Mouse (Mus musculus) midbrain, embryonic 10.5 days (tissue): ENCODE measurements at regions not wholly inside any gene's neighbourhood (a gene's known extent, or its start where the extent isn't known, plus 50 kb on each side); places are given as distances from the start of the nearest gene placed in this dataset.

Source experiments
- DNase-seq: peaks from one replicate; pipeline ENCODE4 v3.0.0-alpha.2; 2017; ENCODE audit warnings: low spot score
- H3K27ac ChIP-seq: fragments of 300-500 bp; sonication (generic); replicated peaks from 2 replicates; pipeline ENCODE4 v1.5.1; 2016; ENCODE audit warnings: mild to moderate bottlenecking
- H3K27me3 ChIP-seq: fragments of 300-500 bp; sonication (generic); 2 replicates; pipeline ENCODE4 v1.6.1; 2016; ENCODE audit warnings: low read depth, mild to moderate bottlenecking; ENCODE audit not compliant: poor library complexity, severe bottlenecking
- H3K36me3 ChIP-seq: fragments of 300-500 bp; sonication (generic); 2 replicates; pipeline ENCODE4 v1.6.1; 2016; ENCODE audit warnings: mild to moderate bottlenecking, moderate library complexity
- H3K4me1 ChIP-seq: fragments of 300-500 bp; sonication (generic); 2 replicates; pipeline ENCODE4 v1.6.1; 2016
- H3K4me3 ChIP-seq: fragments of 300-500 bp; sonication (generic); 2 replicates; pipeline ENCODE4 v1.5.1; 2016; ENCODE audit warnings: mild to moderate bottlenecking, moderate library complexity
- H3K9me3 ChIP-seq: fragments of 300-500 bp; sonication (generic); replicated peaks from 2 replicates; pipeline ENCODE4 v1.6.1; 2016; ENCODE audit warnings: mild to moderate bottlenecking
- WGBS: fragments of 180-500 bp; shearing (Covaris S2); methylation state at CpG from one replicate; pipeline ENCODE4 v1.1.7; 2016; 5-methylcytosine and 5-hydroxymethylcytosine counted together

GRCm38 (mm10) chr8:12078679-12079566 is 199.7 kb upstream of the A230072I06Rik start:
- no peak for DNase-seq
- Histone ChIP-seq H3K4me1 (no peaks in the 10 kb centered on the region), H3K27me3 (peaks cover 12% of the 10 kb centered on the region), H3K27ac (no peak overlapping the region), H3K36me3 (no peaks in the 10 kb centered on the region), H3K4me3 (no peak overlapping the region), H3K9me3 (no peaks in the 10 kb centered on the region)
- 86% methylated on average over 14 of the region's 14 CpGs for WGBS

- WGBS, result 97% methylated on average over 5 of the region's 5 CpGs
Observed at GRCm38 (mm10) chr8:12081536-12081935, 197.1 kb upstream of the A230072I06Rik start.

DNA sequence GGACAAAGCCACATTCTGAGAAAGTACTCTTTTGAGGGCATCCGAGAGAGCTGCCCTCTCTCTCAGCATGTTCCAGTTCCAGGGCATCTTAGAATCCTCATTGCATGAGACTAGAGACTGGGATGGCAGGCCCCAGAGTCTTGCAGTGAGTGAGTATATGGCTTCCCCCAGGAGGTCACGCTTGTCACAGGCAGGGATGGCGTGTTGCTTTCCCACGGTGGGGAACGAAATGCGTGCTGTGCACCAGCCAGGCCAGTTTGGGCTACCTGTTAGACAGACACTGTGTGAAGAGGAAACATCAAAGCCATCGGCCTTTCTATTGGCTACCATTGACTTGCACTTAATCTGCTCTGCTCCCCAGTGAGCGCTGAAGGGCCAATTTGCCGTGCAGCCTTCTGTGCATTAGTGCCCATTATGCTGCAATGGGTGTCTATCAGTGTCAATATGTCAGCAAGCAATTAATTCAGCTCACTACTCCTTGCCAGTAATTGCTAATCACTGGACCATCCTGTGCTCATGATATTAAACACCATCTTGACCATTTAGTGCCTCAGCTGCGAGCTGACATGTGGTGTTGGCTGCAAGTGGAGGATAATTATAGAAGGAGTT is 191.3 kb upstream of the A230072I06Rik start:
- H3K27me3 ChIP-seq, result peaks cover 13% of the 10 kb centered on the region; the same call in 1 of the 2 replicates
- no peaks in the 10 kb centered on the region for H3K9me3 ChIP-seq
- WGBS, result 71% methylated on average over 10 of the region's 10 CpGs
- peaks cover 5% of the 10 kb centered on the region for H3K4me1 ChIP-seq
- DNase-seq, result no peak
- no peak overlapping the region for H3K4me3 ChIP-seq
- no peaks in the 10 kb centered on the region for H3K36me3 ChIP-seq
- H3K27ac ChIP-seq, result no peak overlapping the region

More at GRCm38 (mm10) chr8:12081536-12081935, 197.1 kb upstream of the A230072I06Rik start:
- DNase-seq, result no peak
- Histone ChIP-seq H3K4me1 (no peaks in the 10 kb centered on the region), H3K27ac (no peak overlapping the region), H3K4me3 (no peak overlapping the region), H3K27me3 (peaks cover 15% of the 10 kb centered on the region; the same call in 1 of the 2 replicates), H3K36me3 (no peaks in the 10 kb centered on the region), H3K9me3 (no peaks in the 10 kb centered on the region)

- no peaks in the 10 kb centered on the region for H3K9me3 ChIP-seq
- no peak overlapping the region for H3K27ac ChIP-seq
- no peak overlapping the region for H3K4me3 ChIP-seq
- peaks cover 29% of the 10 kb centered on the region for H3K4me1 ChIP-seq
- no peaks in the 10 kb centered on the region for H3K36me3 ChIP-seq
- no peak for DNase-seq
- WGBS, result 86% methylated on average over 8 of the region's 8 CpGs
- H3K27me3 ChIP-seq, result peaks cover 84% of the 10 kb centered on the region
Observed at GRCm38 (mm10) chr8:12100145-12100544, 178.5 kb upstream of the A230072I06Rik start.

DNA sequence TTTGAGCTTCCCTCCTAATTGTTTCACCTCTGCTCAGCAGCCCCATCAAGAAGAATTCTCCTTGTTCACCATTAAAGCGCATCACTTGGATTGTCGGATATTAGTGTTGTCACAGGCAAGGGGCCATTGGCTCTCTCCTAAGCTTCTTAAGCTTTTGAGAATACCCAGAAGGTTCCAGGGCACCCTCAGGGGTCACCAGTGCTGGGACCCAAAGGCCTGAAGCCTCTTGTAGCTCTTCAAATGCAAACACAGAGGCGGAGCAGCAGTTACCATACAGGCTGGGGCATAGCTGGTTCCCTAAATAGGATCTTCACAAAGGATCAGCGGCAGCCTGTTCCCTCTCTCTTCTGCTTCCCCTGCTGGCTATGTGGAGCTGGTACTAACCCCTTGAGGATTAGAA is 175.3 kb upstream of the A230072I06Rik start:
- H3K36me3 ChIP-seq, result no peaks in the 10 kb centered on the region
- peak; percentile 62 for DNase-seq
- H3K27ac ChIP-seq, result peak overlapping the region; percentile 56
- peak overlapping the region; percentile 20; the same call in 1 of the 2 replicates for H3K4me3 ChIP-seq
- peaks cover 56% of the 10 kb centered on the region for H3K4me1 ChIP-seq
- 24% methylated on average over 4 of the region's 4 CpGs for WGBS
- H3K9me3 ChIP-seq, result no peaks in the 10 kb centered on the region
- H3K27me3 ChIP-seq, result peaks cover 92% of the 10 kb centered on the region

DNA sequence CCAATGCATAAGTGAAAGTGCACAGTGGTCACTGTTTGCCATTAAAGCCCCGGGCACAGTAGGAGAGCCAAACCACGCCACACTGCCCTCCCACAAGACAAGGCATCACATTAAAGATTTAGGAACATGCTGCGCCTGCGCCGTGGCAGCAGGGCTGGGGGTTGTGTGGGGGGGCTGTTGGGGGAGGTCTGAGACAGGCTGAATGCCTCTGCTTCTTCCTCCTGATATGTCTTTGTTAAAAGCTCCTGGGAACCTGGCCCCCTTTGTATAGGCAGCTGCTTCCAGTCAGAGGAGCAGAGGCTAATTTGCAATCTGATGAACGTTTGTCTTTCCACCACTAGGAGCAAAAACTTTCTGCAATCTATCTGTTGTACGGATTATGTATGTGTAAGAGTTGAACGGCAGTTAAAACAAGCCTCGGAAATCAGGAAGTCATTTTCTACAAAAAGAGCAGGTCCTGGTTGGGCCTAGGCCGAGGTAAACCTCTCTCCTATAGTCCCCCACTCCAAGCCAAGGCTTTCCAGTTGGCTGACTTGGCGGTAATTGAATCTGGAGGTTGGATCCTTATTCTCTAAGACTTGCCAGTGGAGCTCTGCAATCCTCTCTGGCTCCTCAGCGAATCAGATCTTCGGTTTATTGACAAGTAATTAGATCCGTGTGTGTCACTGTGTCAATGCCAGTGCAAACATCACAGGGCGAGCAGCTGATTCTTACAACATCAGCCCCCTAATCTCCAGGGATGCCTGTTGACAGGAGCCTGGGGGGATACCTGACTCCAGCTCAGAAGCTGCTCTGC is 173.3 kb upstream of the A230072I06Rik start:
- 11% methylated on average over 15 of the region's 15 CpGs for WGBS
- H3K27me3 ChIP-seq, result peaks cover 92% of the 10 kb centered on the region
- peak; percentile 70 for DNase-seq
- peaks cover 76% of the 10 kb centered on the region for H3K4me1 ChIP-seq
- no peaks in the 10 kb centered on the region for H3K9me3 ChIP-seq
- peak overlapping the region; percentile 85 for H3K27ac ChIP-seq
- H3K4me3 ChIP-seq, result peak overlapping the region; percentile 29
- no peaks in the 10 kb centered on the region for H3K36me3 ChIP-seq

- H3K4me1 ChIP-seq, result peaks cover 75% of the 10 kb centered on the region
- 83% methylated on average over 5 of the region's 5 CpGs for WGBS
Observed at GRCm38 (mm10) chr8:12108578-12108977, 170.0 kb upstream of the A230072I06Rik start.

DNA sequence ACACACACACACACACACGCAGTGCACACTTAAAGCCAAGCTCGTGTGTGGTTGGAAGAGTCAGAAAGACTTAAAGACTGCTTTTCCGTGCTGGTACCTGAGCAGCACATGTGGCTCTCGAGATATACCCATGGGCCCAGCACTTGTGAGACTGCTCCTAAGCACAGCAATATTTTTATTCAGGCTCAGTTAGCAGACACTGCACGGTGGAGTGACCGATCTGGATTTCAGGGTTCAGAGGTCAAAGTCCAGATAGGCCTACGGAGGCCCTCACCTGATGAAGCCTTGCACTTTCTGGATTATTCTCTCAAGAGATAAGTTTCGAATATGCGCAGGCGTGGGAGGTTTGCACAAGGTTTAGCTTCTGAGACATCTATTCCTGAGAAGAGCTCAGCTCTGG is 167.0 kb upstream of the A230072I06Rik start:
- Histone ChIP-seq H3K27me3 (peaks cover 85% of the 10 kb centered on the region), H3K36me3 (no peaks in the 10 kb centered on the region), H3K4me1 (peaks cover 46% of the 10 kb centered on the region), H3K4me3 (no peak overlapping the region), H3K9me3 (no peaks in the 10 kb centered on the region), H3K27ac (no peak overlapping the region)
- WGBS, result 91% methylated on average over 10 of the region's 10 CpGs
- DNase-seq, result no peak

More at GRCm38 (mm10) chr8:12108578-12108977, 170.0 kb upstream of the A230072I06Rik start:
- Histone ChIP-seq H3K4me3 (no peak overlapping the region), H3K27ac (no peak overlapping the region), H3K36me3 (no peaks in the 10 kb centered on the region), H3K27me3 (peaks cover 90% of the 10 kb centered on the region), H3K9me3 (no peaks in the 10 kb centered on the region)
- DNase-seq, result no peak

DNA sequence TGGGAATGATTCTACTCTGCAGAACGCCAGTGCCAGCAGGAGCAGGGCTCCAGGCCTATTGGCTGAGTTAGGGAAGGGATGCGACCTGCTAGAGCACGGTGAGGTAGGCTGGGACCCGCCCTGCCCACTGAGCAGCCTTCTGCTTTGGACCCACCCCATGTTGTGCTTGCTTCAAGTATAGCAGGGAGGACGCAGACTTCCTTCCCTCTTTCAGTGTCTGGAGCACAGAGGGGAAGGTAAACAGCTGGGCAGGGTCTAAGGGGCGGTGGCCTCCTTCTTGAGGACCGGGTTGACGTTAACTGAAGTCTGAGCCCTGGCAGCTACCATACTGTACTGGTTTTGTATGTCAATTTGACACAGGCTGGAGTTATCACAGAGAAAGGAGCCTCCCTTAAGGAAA is 165.6 kb upstream of the A230072I06Rik start:
- no peak overlapping the region for H3K27ac ChIP-seq
- no peaks in the 10 kb centered on the region for H3K9me3 ChIP-seq
- H3K4me3 ChIP-seq, result no peak overlapping the region
- H3K27me3 ChIP-seq, result peaks cover 80% of the 10 kb centered on the region
- WGBS, result 36% methylated on average over 8 of the region's 8 CpGs
- H3K36me3 ChIP-seq, result no peaks in the 10 kb centered on the region
- no peak for DNase-seq
- H3K4me1 ChIP-seq, result peaks cover 35% of the 10 kb centered on the region

GRCm38 (mm10) chr8:12126374-12127001 is 152.1 kb upstream of the A230072I06Rik start:
- H3K4me3 ChIP-seq, result peak overlapping the region; percentile 26; the same call in 1 of the 2 replicates
- 41% methylated on average over 11 of the region's 11 CpGs for WGBS
- H3K36me3 ChIP-seq, result no peaks in the 10 kb centered on the region
- peaks cover 30% of the 10 kb centered on the region for H3K4me1 ChIP-seq
- peak overlapping the region; percentile 72 for H3K27ac ChIP-seq
- H3K9me3 ChIP-seq, result 0 out of 2 replicates have a peak, but pooled peaks cover 8% of the 10 kb centered on the region
- H3K27me3 ChIP-seq, result peaks cover 39% of the 10 kb centered on the region
- DNase-seq, result peak; percentile 43

DNA sequence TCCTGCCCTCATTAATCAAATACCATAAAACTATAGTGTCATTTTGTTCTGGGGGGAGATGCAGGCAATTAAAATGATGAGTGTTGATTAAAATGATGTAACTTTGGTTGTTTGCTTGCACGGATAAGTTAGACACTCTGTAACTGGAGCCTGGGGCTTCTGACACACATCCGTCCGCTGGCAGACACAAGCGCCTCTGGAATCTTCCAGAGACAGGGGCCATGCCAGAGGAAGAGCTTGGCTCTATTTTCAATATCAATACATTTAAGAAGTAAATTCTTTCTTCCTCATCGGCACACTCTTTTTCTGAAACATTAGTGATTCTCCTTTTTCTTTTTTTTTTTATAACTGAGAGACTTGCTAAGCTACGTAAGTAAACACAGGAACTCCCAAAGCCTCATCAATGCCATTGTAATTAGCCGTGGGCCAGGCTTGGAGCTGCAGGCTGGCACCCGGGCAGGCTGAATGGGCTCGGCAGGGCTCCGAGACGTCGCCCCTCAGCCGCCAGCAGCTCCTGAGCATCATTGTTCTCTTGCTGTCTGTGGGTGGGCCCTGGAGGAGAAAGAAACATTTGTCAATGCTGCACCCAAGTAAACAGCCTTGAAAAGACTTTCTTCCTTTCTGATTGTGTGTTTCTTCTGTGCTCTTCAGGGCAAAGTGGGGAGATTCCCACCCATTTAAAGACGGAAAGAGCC is 151.4 kb upstream of the A230072I06Rik start:
- Histone ChIP-seq H3K27me3 (peaks cover 47% of the 10 kb centered on the region), H3K4me3 (no peak overlapping the region), H3K36me3 (no peaks in the 10 kb centered on the region), H3K9me3 (0 out of 2 replicates have a peak, but pooled peaks cover 8% of the 10 kb centered on the region), H3K27ac (peak overlapping the region; percentile 72), H3K4me1 (peaks cover 30% of the 10 kb centered on the region)
- no peak for DNase-seq
- 17% methylated on average over 14 of the region's 14 CpGs for WGBS
